Mouse (Mus musculus) embryonic facial prominence, embryonic 14.5 days (tissue): ENCODE results near the gene Sntn. TPM values are rescaled to one million over a fixed set of nuclear protein-coding genes. Genes with fewer than 3 reads are reported as not detected.

Experiments used
- polyA plus RNA-seq: library from polyadenylated mRNA; unstranded; fragments of >200 nt; fragmentation: Nextera tagmentation; extraction: Ambion mirVana; gene quantifications from 2 replicates; pipeline ENCODE4 v1.2.1, GENCODE M21; 2014

Gene Sntn
- polyA plus RNA-seq, 1 experiment from 2014 or later, result 1.3 TPM

Other genes with a start within 250 kb of the Sntn start
- gene Gm281, start 243.6 kb downstream of the Sntn start, polyA plus RNA-seq, result 0.49 TPM in 1 of 2 replicates, not detected in the other